Mouse (Mus musculus): ENCODE results near the gene Usp21.
A peak's percentile ranks its signal among the peaks of the same experiment; 100 is the strongest.

DNA sequence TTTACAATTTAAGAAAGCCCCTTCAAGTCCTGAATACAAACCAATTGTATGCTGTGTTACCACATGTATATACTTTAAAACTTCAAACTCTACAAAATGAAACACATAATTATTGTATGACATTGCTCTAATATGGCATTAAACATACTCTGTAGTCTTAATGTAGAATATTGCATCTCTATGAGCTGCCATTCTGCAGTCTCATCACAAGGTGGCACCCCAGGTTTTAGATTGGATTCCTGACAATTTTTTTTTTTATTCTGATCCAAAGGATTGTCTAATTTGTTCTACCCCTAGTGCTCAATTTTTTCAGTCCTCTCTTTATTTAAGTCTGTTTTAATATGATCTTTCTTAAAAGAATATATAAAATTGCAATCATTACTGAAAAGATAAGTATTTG, 33.6 kb upstream of the Usp21 start:
- TF ChIP-seq CTCF (IDR thresholded peaks at IDR 0.05; ENCODE audit: borderline replicate concordance, extremely low read depth, insufficient read depth, insufficient read length) (0 out of 2 replicates have a peak, but pooled peaks have one; percentile 1), POLR2A (IDR thresholded peaks at IDR 0.05; ENCODE audit: borderline replicate concordance, extremely low read depth, insufficient read depth, insufficient read length, poor library complexity, severe bottlenecking) (no peak)
